Mouse (Mus musculus): ENCODE measurements at regions not wholly inside any gene's neighbourhood (a gene's known extent, or its start where the extent isn't known, plus 50 kb on each side); places are given as distances from the start of the nearest gene placed in this dataset.

DNA sequence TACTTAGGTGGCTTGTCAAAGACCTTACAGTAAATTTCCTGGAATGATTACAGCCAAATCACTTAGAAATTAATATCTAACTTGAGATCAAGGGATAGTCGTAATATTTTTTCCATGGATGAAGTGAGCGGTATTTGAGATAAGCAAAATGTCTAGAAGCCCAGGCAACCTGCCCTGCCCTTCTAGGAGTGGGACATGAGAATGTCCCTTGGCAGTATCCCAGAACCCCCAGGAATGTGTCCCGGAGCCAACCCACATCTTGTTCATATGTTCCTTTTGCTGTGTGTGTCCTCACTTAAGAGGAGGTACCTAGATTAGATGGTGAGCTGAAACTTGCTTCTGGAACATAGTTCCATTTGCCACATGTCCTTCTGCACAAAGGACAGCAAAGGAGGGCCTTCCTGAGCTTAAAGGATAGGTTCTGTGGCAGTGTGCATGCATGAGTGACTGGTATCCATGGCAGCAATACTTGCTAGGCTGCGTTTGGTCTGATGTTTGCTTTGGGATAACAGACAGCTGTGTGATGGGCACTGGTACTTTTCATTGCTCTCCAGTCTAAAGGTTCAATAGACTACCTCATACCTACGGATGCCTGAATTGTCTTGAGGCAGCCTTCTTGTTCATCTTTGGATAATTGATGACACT lies 231.0 kb upstream of the Krr1 start:
- DNase-seq, result no peak

DNA sequence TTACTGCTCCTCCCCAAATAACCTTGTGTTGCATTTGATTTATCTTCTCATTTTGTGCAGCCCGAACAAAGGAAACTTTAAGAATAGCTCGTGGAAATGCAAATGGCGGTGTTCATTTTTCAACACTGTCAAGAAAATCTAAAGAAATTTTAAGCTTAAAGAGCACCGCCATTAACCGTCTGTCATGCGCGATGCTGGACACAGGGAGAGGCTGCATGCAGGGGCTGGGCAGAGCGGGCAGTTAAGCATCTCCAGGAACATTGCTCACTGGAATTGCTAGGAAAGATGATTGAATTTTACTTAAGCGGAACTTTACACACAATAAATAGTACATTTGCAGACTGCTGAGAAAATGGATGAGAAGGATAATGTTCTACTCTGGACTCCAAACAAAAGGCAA lies 229.2 kb upstream of the Krr1 start:
- DNase-seq, result no peak

DNA sequence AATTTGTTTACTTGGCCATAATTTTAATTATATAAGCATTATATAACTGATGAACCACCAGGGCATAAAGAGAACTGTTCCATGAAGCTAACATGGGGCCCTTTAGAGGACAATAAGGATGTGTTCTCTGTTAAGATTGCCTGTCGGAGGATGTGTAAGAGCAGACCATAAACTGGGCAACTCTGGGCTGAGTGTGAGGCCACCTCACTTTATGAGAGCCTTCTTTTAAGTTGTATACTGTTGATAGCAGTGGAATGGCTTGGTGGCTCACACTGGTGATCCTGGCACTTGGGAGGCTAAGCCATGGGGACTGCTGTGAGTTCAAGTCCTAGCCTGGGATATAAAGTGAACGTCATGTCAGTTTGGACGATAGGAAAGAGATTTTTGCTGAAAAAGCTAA lies 227.3 kb upstream of the Krr1 start:
- no peak for DNase-seq

DNA sequence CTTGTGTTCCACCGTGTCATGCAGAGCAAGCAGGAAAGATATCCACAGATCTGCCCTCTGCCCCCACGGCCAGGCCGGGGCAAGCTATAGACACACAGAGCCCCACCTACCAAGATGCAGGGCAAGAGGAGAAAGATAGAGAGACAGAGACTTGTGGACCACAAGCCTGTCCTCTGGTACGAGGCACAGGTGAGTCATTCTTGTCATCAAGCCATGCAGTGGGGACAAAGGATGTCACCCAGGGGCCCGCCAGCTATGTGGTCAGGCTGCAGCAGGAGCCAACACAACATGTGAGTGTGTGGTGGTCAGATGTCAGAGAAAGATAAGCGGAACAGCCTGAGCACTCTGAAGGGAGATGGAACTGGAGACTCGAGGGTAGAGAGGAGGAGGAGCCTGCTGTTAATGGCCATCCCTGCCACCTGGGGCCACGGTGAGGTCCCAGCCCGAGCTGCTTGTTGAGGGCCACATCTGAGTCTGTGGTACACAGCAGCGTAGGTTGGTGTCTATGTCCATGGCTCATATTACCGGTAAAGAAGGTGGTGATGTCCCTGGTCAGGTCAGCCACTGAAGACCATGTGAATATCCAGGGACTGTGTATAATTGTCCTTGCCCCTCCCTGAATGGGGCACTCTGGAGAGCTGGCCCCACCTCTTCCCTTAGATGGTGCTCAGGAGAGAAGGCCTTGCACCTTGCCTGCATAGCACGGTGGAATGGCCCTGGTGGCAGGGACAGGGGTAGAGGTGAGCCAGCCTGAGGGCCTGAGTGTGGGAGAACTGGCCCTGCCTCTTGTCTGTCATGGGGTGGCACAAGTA lies 226.2 kb upstream of the Krr1 start:
- DNase-seq, result no peak

DNA sequence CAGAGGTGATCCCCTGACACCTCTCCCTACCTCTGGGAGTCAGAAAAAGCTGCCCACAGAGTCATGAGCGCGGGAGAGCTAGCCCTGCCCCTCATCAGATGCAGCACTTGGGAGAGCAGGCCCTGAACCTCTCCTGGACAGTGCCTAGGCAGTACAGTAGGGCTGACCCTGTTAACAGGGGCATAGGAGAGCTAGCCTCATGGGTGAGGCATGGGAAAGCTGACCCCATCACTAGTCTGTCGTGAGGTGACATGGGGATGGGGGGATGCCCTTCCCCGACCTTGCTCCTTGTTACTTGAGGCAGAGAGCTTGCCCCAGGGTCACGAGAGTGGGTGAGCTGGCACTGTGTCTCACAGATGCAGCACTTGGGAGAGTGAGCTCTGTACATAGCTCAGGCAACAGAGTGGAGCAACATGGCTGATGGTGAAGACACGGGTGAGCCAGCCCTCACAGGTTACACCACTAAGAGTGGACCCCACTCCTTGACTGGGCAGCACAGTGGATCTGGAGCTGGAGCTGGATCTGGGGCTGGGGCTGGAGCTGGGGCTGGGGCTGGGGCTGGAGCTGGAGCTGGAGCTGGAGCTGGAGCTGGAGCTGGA lies 225.5 kb upstream of the Krr1 start:
- DNase-seq, result no peak

DNA sequence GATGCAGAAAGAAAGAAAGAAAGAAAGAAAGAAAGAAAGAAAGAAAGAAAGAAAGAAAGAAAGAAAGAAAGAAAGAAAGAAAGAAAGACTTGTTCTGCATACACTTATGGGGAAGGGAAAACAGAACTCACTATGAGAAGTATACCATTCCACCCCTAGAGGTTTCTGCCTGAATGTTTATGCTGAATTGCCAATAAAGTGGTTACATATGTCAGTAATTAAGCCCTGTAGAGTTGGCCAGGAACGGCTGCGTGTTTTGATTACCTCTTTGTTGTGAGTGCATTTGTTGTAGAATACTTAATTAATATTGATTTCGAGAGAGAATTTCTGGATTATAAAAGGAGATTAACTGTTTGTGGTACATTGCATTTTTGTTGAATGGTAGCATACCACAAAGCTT lies 224.0 kb upstream of the Krr1 start:
- DNase-seq, result no peak

DNA sequence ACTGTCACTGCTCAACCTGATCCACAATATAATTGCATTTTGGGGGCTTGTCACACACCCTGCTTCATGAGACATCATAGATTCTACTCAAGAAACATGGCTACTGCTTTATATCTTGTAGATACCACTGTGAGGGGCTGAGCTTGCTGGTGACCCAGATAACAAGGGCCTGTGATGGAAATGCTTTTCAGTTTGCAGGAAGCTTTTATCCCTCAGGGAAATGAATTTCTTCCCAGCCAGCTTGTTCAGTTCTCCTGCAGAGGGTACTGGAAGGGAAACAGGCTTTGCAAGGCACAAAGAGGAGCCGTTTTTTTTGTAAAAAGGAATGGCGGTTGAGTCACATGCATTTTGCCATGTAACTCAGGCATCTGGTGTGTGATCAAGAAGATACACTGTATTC lies 218.8 kb upstream of the Krr1 start:
- DNase-seq, result no peak

DNA sequence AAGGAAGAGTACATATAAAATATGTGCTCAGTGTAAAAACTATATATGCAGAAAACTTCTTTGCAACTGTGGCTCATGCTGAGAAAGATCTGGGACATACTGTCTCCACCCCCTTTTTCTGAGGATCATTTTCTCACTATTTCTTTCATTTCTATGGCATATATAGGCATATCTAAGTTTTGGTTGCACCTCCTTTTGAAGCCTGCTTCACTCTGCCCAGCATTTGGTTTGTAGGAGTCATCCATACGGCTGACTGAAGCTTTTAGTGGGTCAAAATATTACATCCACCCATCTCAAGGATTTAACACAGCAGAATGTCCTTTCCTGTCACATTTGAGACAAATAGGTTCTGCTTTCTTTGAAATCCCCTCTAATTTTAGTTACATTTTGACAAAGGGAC lies 216.5 kb upstream of the Krr1 start:
- DNase-seq, result no peak

DNA sequence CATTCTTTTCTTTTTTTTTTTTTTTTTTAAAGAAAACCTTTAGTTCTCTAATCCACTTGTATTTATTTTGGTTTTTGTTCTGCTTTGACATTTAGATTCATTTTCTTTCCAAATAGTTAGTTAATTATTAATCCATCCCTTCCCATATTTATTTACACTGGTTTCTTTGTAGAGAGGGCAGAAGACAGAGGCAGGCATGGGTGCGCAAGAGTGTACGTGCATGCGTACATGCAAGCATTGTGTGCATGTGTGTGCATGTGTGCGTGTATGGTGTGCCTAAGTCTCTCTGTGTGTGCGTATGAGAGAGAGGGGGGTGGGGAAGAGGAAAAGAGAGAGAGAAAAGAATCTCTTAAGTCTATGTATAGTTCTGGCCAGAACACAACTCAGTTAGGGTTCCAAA lies 215.9 kb upstream of the Krr1 start:
- no peak for DNase-seq

DNA sequence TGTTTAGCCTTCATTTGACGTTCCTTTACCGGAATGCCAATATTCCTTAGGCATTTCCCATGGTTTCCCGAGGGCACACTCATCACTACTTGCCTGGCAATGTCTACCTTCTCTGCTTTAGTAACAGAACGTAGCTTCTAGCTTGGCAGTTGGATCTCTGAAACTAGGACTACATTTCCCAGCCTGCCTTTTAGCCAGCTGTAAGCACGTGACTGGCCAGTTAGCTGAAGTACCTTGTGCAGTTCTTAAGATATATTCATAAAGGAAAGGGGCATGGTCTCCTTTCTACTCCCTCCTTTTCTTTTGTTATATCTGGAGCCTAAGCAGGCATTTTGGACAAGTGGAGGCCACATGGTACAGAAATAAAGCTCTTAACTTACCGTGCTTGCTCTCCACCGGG lies 214.8 kb upstream of the Krr1 start:
- no peak for DNase-seq

DNA sequence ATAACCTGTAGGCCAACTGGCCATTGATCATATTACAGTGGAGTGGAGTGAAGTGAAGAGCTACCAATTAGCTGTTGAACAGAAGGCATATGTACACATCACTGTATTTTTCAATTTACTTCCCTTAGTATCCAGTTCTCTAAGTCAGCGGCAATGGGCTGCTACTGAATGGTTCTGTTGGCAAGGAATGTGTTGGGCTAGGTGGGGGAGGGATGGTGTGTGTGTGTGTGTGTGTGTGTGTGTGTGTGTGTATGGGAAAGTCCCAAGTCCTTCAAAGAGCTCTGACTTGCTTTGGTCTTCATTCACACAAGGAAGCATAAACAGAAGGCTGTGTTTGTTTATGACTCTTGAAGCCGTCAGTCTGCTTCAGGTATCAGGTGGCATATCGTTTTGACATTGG lies 213.0 kb upstream of the Krr1 start:
- no peak for DNase-seq

DNA sequence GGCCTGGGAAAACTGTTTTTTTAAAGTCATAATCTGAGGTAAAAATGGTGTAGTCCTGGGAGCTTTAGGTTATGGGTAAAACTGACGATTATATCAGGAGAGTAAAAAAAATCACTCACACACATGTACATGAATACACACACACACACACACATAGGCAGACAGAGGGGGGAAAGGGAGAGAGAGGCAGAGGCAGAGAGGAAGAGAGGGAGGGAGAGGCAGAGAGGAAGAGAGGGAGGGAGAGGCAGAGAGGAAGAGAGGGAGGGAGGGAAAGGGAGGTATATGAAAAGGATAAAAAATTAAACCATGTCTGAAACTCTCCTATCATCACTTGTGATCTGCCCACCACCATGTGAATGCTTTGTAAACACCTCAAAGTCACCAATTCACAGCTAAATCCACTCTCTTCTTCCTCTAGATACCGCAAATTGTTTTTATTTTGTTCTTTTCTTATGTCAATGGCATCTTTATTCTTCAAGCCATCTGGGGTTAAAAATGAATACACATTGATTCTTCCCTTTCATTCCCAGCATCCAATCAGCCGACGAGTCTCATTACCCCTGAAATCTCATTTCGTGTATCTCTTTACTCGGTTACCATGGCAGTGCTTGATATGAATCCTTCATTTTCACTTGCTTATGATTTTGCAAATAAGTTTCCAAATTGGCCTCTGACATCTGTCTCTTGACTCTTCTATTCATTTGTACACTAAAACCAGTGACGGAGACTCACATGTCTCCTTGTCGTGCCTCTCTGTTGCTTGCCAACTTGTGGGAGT lies 209.5 kb upstream of the Krr1 start:
- DNase-seq, result no peak

DNA sequence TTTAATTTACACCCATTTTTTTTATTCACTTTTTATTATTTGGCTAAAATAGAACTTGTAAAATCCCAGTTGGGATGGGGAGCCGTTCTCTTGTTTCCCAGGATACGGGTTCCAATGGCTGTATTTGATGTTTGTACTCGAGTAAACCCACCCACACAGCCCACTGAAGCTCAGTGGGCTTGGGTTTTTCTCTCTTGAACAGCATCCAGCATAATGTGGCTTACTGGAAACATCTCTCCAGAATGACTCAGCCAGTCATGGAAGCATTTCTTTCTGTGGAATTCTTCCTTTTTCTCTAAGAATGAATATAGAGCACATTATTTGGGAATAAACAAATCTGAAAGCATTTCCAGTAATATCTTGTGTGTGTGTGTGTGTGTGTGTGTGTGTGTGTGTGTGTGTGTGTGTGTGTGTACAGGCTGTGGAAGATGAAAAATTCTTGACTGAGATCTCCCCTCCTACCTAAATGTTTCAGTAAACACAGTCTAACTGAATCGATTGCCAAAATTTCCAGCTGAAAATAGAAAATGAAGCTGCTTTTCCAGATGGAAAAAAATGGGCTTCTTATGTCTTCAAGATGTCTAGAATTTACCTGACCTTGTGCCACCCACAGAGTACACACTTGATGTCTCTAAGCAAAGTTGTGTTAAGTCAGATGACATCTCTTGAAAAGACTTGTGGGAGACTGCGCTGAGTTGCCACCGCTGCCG lies 205.3 kb upstream of the Krr1 start:
- DNase-seq, result no peak

DNA sequence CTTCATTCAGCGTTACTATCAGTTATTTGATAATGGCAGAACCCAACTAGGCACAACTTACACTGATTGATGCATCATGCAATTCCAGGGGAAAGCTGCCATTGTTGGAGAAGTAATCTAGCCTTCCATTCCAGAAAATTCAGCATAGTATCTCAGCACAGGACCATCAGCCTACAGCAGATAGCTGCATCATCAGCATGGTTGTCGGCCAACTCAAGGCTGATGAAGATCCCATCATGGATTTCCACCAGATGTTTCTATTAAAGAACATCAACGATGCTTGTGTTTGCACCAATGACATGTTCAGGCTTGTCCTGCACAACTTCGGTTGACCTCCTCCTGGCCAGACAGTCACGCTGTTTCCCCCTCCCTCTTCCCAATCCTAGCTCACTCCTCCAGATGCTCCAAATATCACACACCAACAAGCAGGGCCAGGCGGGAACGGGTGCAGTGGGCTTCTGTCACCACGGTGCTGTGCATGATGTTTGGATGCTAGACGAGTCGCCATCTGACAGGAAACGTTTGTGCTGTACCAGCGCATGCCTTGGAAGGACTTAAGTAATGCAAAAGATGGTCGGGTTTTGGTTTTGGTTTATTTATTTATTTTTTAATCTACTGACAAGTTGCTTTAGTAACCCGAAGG lies 204.5 kb upstream of the Krr1 start:
- DNase-seq, result no peak

DNA sequence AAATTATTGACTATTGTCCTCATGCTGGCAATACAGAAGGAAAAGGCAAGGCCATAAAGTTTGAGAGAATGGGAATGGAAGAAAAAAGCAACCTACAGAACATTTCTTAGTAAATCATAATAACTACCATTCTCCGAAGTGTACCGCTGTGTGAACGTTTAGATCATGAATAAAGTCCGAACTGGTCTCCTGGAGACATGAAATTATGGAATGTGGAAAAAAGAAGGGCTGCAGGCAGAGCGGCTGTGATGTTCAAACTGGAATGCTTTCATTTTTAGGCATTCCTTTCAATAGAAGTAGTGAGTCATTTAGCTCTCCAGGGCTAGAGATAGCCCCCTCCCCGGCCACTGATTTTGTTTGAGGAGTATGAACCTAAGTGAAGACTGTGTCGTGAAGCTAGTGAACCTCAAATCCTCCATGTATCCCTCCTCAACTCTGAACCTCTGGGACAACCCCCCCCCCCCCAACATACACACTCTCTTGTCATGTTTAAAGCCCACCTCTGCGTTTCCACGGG lies 202.9 kb upstream of the Krr1 start:
- peak in 1 of 2 experiments; percentile 8 for DNase-seq

DNA sequence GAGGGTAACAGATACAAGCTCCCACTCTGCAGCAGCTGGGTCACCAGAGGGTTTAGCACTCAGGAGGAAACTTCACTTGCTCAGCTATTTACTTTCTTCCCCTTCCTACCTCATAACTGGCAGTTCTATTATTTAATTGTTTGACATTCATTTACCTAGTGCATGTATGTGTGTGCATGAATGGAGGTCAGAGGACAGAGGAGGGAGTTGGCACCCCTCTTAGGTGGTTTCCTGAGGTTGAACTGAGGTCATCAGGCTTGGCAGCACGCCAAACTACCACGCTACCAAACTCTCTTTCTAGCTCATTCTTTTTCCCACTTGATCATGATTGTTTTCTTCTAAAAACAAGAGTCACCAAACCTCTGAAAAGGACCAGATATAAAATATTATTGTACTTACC lies 202.4 kb upstream of the Krr1 start:
- peak; percentile 29 to 54 for DNase-seq

DNA sequence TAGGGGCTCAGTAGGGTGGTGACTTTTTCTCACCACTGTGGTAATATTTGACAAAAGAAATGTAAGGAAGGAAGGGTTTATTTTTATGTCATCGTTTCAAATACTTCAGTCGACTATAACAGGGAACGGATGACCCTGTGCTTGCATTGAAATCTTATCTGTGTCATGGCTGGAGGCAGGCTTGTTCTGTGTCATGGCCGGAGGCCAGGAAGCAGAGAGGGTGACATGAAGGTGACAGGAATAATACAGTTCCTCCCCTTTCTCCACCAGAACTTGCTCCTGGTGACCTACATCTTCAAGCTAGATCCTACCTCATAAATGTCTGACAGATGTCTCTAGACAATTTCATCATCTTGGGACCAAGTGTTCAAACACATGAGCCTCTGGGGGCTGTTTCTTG lies 201.5 kb upstream of the Krr1 start:
- no peak for DNase-seq

DNA sequence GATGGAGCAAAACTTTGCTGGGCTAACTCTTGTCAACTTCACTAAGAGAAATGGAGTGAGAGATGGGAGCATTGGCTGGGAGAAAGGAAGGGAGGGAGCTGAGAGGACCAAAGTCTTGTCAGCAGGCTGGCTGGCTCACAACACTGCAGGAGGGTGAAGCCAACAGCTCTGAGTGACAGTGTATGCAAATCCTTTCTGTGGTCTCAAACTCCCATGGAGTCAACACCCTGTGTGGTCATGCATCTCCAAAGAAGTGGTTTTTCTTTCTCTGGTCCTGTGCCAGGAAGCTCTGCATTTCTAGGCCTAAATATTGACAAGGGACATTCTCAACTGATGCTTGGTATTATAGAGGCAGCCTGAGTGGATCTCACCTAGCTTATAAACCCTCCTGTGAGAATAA lies 194.9 kb upstream of the Krr1 start:
- no peak for DNase-seq

DNA sequence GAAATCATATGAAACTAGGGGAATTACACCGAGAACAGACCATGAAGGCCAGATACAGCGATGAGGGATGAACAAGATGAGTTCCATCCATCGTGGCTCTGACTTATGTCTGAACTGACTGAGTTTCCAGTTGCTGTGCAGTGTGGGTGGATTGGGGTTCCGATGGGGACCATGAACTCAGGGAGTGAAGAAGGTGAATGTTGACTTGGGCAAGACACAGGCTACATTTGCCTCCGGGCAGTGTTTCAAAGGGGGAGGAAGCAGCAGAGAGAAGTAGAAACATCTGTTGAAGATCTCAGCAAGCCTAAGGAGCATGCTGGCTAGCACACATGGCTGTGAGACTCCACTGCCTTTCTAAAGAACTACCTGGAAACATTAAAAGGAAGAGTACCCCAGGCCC lies 194.4 kb upstream of the Krr1 start:
- DNase-seq, result no peak

DNA sequence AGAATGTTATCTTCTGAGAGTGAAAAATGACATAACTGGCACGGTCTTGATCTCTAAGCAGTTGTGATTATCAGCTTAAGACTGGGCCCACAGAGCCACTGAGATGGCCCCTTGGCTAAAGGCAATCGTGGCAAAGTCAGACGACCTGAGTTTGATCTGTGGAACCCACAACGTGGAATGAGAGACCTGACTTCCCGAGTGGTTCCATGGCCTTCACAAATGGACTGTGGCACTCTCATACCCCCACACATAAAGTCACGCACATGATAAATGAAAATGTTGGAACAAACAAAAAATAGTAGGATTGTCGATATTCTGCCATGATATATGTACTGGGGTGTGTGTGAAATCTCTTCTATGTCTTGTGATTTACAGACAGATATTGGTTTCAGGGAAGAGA lies 192.5 kb upstream of the Krr1 start:
- no peak for DNase-seq

DNA sequence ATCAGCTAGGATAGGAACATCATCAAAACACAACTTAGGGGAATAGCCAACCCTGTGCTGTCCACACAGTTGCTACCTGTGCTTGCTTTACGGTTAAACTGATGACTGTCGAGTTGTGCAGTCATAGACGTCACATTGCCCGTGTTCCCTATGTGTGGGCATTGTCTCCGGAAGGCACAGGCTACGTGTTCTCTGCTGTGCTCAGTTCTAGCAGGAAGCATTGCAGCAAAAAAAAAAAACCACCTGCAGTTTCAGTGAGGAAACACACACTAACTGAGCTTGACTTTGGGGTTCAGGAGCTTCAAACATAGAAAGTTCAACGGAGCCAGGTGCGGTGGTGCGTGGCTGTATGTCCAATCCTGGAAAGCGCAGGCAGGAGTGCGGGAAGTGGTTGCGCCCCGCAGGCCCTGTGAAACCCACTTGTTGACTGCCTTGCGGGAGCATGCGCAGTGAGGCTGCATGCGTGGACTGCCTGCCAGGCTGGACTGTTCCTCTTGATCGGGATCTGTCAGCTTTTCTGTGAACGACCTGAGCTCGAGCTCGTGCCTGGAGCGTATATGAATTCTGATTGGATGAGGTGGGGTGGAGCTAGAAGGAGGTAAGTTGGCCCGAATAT lies 190.2 kb upstream of the Krr1 start:
- peak in 1 of 2 experiments; percentile 30 for DNase-seq
